Mouse (Mus musculus) heart, embryonic 16.5 days (tissue): Measurements from ENCODE around the gene Jdp2. TPM values are rescaled to one million over a fixed set of nuclear protein-coding genes. Genes with fewer than 3 reads are reported as not detected.

Experiments used
- ATAC-seq: fragments of 200-750 bp; cut with Nextera tagmentation; replicated peaks from 2 replicates; pipeline ENCODE4 v1.8.0; 2017; ENCODE audit warnings: moderate number of reproducible peaks; ENCODE audit not compliant: insufficient read depth, low FRiP score; ENCODE audit errors: extremely low read depth
- H3K27ac ChIP-seq: fragments of 300-500 bp; sonication (generic); 2 replicates; pipeline ENCODE4 v1.5.1; 2014; ENCODE audit warnings: mild to moderate bottlenecking, low read length, control low read depth, moderate library complexity
- H3K27me3 ChIP-seq: fragments of 300-500 bp; sonication (generic); 2 replicates; pipeline ENCODE4 v1.6.1; 2014; ENCODE audit warnings: low read length, mixed read lengths; ENCODE audit not compliant: control insufficient read depth, insufficient read depth
- H3K36me3 ChIP-seq: fragments of 300-500 bp; sonication (generic); 2 replicates; pipeline ENCODE4 v1.6.1; 2014; ENCODE audit not compliant: control insufficient read depth, insufficient read depth
- H3K4me1 ChIP-seq: fragments of 300-500 bp; sonication (generic); 2 replicates; pipeline ENCODE4 v1.6.1; 2014; ENCODE audit warnings: low read length, mixed read lengths; ENCODE audit not compliant: control insufficient read depth, insufficient read depth
- H3K4me2 ChIP-seq: fragments of 300-500 bp; sonication (generic); 2 replicates; pipeline ENCODE4 v1.6.1; 2014; ENCODE audit warnings: low read depth, mild to moderate bottlenecking, control low read depth, low read length
- H3K4me3 ChIP-seq: fragments of 300-500 bp; sonication (generic); 2 replicates; pipeline ENCODE4 v1.5.1; 2014; ENCODE audit warnings: mild to moderate bottlenecking, control low read depth, low read length
- H3K9ac ChIP-seq: fragments of 300-500 bp; sonication (generic); 2 replicates; pipeline ENCODE4 v1.6.1; 2014; ENCODE audit warnings: low read length, control low read depth
- H3K9me3 ChIP-seq: fragments of 300-500 bp; sonication (generic); replicated peaks from 2 replicates; pipeline ENCODE4 v1.6.1; 2016; ENCODE audit warnings: low read length; ENCODE audit not compliant: control insufficient read depth
- WGBS: fragments of 180-500 bp; shearing (Covaris S2); extraction: QIAGEN DNeasy Blood & Tissue Kit; methylation state at CpG from one replicate; pipeline ENCODE4 v1.1.7; 2014; 5-methylcytosine and 5-hydroxymethylcytosine counted together
- polyA plus RNA-seq: library from polyadenylated mRNA; unstranded; fragments of >200 nt; fragmentation: Nextera tagmentation; extraction: Ambion mirVana; gene quantifications from 2 replicates; pipeline ENCODE4 v1.2.1, GENCODE M21; 2015

Gene Jdp2
- polyA plus RNA-seq, 1 experiment from 2014 or later: 0.37 TPM

GRCm38 (mm10) chr12:85594390-85594789 is 4.4 kb upstream of the Jdp2 start:
- peaks cover 21% of the 10 kb centered on the region for H3K4me1 ChIP-seq
- H3K36me3 ChIP-seq: no peaks in the 10 kb centered on the region
- no peaks in the 10 kb centered on the region for H3K9me3 ChIP-seq
- 88% methylated on average over 2 of the region's 2 CpGs for WGBS
- no peak overlapping the region for H3K27ac ChIP-seq
- H3K4me2 ChIP-seq: no peak overlapping the region
- H3K4me3 ChIP-seq: no peak overlapping the region
- no peak overlapping the region for H3K9ac ChIP-seq
- ATAC-seq: no peak
- H3K27me3 ChIP-seq: no peaks in the 10 kb centered on the region

GRCm38 (mm10) chr12:85598053-85598452 is 774 bp upstream of the Jdp2 start:
- no peak overlapping the region; the same call in 1 of the 2 replicates for H3K27ac ChIP-seq
- H3K27me3 ChIP-seq: no peaks in the 10 kb centered on the region
- 59% methylated on average over 11 of the region's 11 CpGs for WGBS

DNA sequence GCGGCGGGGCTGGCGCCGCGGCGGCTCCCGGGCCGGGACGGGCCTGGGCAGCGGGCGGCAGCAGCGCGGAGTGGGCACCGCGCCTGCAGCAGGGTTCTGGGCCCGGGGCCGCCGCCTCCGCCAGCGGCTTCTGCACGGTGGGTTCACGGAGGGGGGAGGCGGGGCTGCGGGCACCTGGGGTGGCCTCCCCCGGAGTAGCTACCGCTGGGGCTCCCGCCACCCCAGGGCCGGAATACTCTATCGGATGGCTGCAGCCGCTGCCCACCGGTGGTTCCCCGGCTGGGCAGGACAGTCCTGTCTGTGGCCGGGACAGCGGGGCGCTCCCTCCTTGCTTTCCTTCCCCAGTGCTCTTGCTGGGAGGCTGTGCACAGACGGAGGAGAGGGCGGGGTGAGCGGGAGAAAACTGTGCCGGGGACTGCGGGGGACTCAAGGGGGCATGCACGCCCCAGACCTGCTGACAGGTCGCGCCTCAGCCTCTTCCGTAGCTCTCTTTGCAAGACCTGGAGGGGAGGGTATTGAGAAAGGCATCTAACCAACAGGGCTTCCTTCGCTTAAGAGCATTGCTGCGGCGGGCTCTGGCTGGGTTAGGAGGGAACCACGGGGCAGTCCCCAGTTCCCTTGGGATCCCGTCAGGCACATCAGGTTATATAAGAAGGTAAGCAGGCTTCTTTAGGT is 788 bp downstream of the Jdp2 start:
- peaks cover 43% of the 10 kb centered on the region for H3K4me1 ChIP-seq
- H3K36me3 ChIP-seq: no peaks in the 10 kb centered on the region
- peak overlapping the region; percentile 87 for H3K4me2 ChIP-seq
- ATAC-seq: peak; percentile 53
- under 1% methylated on average over 44 of the region's 49 CpGs for WGBS
- H3K27ac ChIP-seq: peak overlapping the region; percentile 89
- no peaks in the 10 kb centered on the region for H3K9me3 ChIP-seq
- H3K4me3 ChIP-seq: peak overlapping the region; percentile 85
- H3K27me3 ChIP-seq: no peaks in the 10 kb centered on the region
- peak overlapping the region; percentile 94 for H3K9ac ChIP-seq

More at GRCm38 (mm10) chr12:85598053-85598452, 774 bp upstream of the Jdp2 start:
- H3K9me3 ChIP-seq: no peaks in the 10 kb centered on the region
- peaks cover 34% of the 10 kb centered on the region for H3K4me1 ChIP-seq
- H3K4me2 ChIP-seq: peak overlapping the region; percentile 87
- no peak for ATAC-seq
- H3K9ac ChIP-seq: peak overlapping the region; percentile 94
- H3K36me3 ChIP-seq: no peaks in the 10 kb centered on the region
- H3K4me3 ChIP-seq: peak overlapping the region; percentile 85

- no peak for ATAC-seq
- H3K36me3 ChIP-seq: no peaks in the 10 kb centered on the region
- no peaks in the 10 kb centered on the region for H3K9me3 ChIP-seq
- no peaks in the 10 kb centered on the region for H3K27me3 ChIP-seq
- 43% methylated on average over 7 of the region's 7 CpGs for WGBS
- peak overlapping the region; percentile 85 for H3K4me3 ChIP-seq
- H3K4me1 ChIP-seq: peaks cover 45% of the 10 kb centered on the region
- H3K27ac ChIP-seq: no peak overlapping the region
- peak overlapping the region; percentile 87 for H3K4me2 ChIP-seq
- peak overlapping the region; percentile 94 for H3K9ac ChIP-seq
Observed at GRCm38 (mm10) chr12:85600637-85601036, 1.8 kb downstream of the Jdp2 start.

DNA sequence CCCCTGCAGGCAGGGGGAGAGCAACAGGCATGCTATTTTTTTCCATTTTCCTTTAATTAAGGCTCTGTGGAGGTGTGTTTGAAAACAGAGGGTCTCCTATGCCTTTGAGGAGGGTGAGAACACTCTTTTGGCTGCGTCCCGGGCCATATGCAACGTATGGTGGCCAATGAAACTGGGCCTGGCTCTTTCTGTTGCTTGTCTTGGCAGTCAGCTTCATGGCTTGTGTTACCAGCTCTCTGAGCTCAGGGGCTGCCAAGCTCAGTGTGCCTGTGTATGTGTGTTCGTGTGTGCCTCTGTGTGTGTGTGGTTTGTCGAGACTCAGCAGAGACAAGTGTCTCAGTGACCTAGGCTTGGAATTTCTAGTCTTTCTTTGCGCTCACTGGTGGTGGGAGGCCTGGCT is 2.7 kb downstream of the Jdp2 start:
- peaks cover 45% of the 10 kb centered on the region for H3K4me1 ChIP-seq
- H3K9ac ChIP-seq: no peak overlapping the region
- 80% methylated on average over 6 of the region's 6 CpGs for WGBS
- H3K4me2 ChIP-seq: no peak overlapping the region
- ATAC-seq: no peak
- H3K27ac ChIP-seq: no peak overlapping the region
- H3K4me3 ChIP-seq: no peak overlapping the region
- no peaks in the 10 kb centered on the region for H3K36me3 ChIP-seq
- no peaks in the 10 kb centered on the region for H3K9me3 ChIP-seq
- no peaks in the 10 kb centered on the region for H3K27me3 ChIP-seq

GRCm38 (mm10) chr12:85602153-85602552 is 3.3 kb downstream of the Jdp2 start:
- Histone ChIP-seq H3K9ac (no peak overlapping the region), H3K27ac (no peak overlapping the region), H3K36me3 (no peaks in the 10 kb centered on the region), H3K4me2 (no peak overlapping the region), H3K4me3 (no peak overlapping the region), H3K27me3 (no peaks in the 10 kb centered on the region), H3K9me3 (no peaks in the 10 kb centered on the region), H3K4me1 (peaks cover 50% of the 10 kb centered on the region)
- WGBS: 78% methylated on average over 2 of the region's 2 CpGs
- no peak for ATAC-seq

- Histone ChIP-seq H3K4me1 (peaks cover 57% of the 10 kb centered on the region), H3K4me2 (no peak overlapping the region), H3K9ac (no peak overlapping the region), H3K27ac (no peak overlapping the region), H3K36me3 (no peaks in the 10 kb centered on the region), H3K4me3 (no peak overlapping the region), H3K27me3 (no peaks in the 10 kb centered on the region), H3K9me3 (no peaks in the 10 kb centered on the region)
- WGBS: 67% methylated on average over 12 of the region's 12 CpGs
- ATAC-seq: no peak
Observed at GRCm38 (mm10) chr12:85602811-85603210, 4.0 kb downstream of the Jdp2 start.

DNA sequence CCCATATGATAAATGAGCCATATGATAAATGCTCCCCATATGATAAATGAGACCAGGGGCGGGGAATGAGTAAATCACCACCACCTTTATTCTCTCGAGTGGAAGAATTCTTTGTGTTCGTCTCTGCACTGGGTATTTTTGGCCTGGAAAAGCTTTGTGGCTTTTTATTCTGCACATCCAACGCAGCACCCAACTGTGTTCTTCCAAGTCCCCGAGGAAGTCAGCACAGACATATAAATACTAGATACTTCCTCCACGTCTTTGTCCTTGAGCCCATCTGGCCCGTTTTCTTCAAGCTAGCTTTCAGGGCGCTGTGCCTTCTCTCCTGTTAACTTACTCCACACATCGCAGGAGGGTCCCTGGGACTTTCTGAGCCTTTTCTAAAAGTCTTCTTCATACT is 4.9 kb downstream of the Jdp2 start:
- Histone ChIP-seq H3K36me3 (peaks cover 5% of the 10 kb centered on the region), H3K4me1 (peaks cover 51% of the 10 kb centered on the region), H3K9me3 (no peaks in the 10 kb centered on the region)

GRCm38 (mm10) chr12:85604301-85604998 is 5.6 kb downstream of the Jdp2 start:
- Histone ChIP-seq H3K9me3 (no peaks in the 10 kb centered on the region), H3K4me3 (no peak overlapping the region), H3K4me2 (no peak overlapping the region), H3K27me3 (no peaks in the 10 kb centered on the region), H3K36me3 (peaks cover 7% of the 10 kb centered on the region), H3K27ac (no peak overlapping the region), H3K4me1 (peaks cover 51% of the 10 kb centered on the region), H3K9ac (no peak overlapping the region)
- ATAC-seq: no peak
- 36% methylated on average over 9 of the region's 9 CpGs for WGBS

More for the DNA sequence above, 4.9 kb downstream of the Jdp2 start:
- H3K9ac ChIP-seq: no peak overlapping the region
- no peak overlapping the region for H3K4me3 ChIP-seq
- ATAC-seq: no peak
- WGBS: 72% methylated on average over 9 of the region's 9 CpGs
- no peaks in the 10 kb centered on the region for H3K27me3 ChIP-seq
- H3K27ac ChIP-seq: no peak overlapping the region
- no peak overlapping the region for H3K4me2 ChIP-seq
